Mouse (Mus musculus) common myeloid progenitor, adult 5-6 weeks (primary cell): ENCODE data around the gene 1700001K19Rik. TPM values are rescaled to one million over a fixed set of nuclear protein-coding genes. Genes with fewer than 3 reads are reported as not detected.

ENCODE experiments used
- total RNA-seq: library from RNA; stranded (forward); fragments of 200-1000, 187-1606 nt; gene quantifications from 2 replicates; pipeline ENCODE4 v1.2.3, GENCODE M21; 2017

1700001K19Rik gene
- total RNA-seq, 1 experiment from 2014 or later: not detected

Other genes starting within 250 kb of the 1700001K19Rik start
- 222 and 243 TPM in 2 replicates for gene Ppp2r5c, start 235.5 kb downstream of the 1700001K19Rik start, total RNA-seq
- gene Dync1h1, start 81.2 kb downstream of the 1700001K19Rik start, total RNA-seq: 109 and 127 TPM in 2 replicates
- 2,253 and 2,489 TPM in 2 replicates for gene Hsp90aa1, start 20.1 kb upstream of the 1700001K19Rik start, total RNA-seq
- 29.8 and 32.0 TPM in 2 replicates for gene Wdr20, start 55.3 kb upstream of the 1700001K19Rik start, total RNA-seq
- gene Mok, start 158.3 kb upstream of the 1700001K19Rik start, total RNA-seq: 0.87 TPM in 1 of 2 replicates, not detected in the other
- 6.0 and 7.1 TPM in 2 replicates for gene Zfp839, start 167.6 kb upstream of the 1700001K19Rik start, total RNA-seq
- 99.3 and 115 TPM in 2 replicates for gene Cinp, start 206.5 kb upstream of the 1700001K19Rik start, total RNA-seq
- gene Tecpr2, start 206.6 kb upstream of the 1700001K19Rik start, total RNA-seq: 3.8 and 5.7 TPM in 2 replicates